Mouse (Mus musculus) kidney, embryonic 16.5 days (tissue): ENCODE results near the gene Adgrb2. TPM values are rescaled to one million over a fixed set of nuclear protein-coding genes. Genes with fewer than 3 reads are reported as not detected.
A peak's percentile ranks its signal among the peaks of the same experiment; 100 is the strongest.

Experiments
- ATAC-seq: fragments of 200-750 bp; cut with Nextera tagmentation; 2 replicates; pipeline ENCODE4 v1.8.0; 2017; ENCODE audit warnings: moderate TSS enrichment; ENCODE audit not compliant: low FRiP score, low TSS enrichment
- H3K27ac ChIP-seq: fragments of 300-500 bp; sonication (generic); 2 replicates; pipeline ENCODE4 v1.5.1; 2014; ENCODE audit warnings: low read length
- H3K27me3 ChIP-seq: fragments of 300-500 bp; sonication (generic); 2 replicates; pipeline ENCODE4 v1.6.1; 2014; ENCODE audit warnings: low read length, control low read depth, mixed read lengths; ENCODE audit not compliant: insufficient read depth
- H3K36me3 ChIP-seq: fragments of 300-500 bp; sonication (generic); 2 replicates; pipeline ENCODE4 v1.6.1; 2014; ENCODE audit warnings: low read length, control low read depth, mixed read lengths; ENCODE audit not compliant: insufficient read depth
- H3K4me1 ChIP-seq: fragments of 300-500 bp; sonication (generic); 2 replicates; pipeline ENCODE4 v1.6.1; 2014; ENCODE audit warnings: low read length, control low read depth, mixed read lengths; ENCODE audit not compliant: insufficient read depth
- H3K4me2 ChIP-seq: fragments of 300-500 bp; sonication (generic); replicated peaks from 2 replicates; pipeline ENCODE4 v1.6.1; 2014; ENCODE audit warnings: low read depth, low read length
- H3K4me3 ChIP-seq: fragments of 300-500 bp; sonication (generic); 2 replicates; pipeline ENCODE4 v1.5.1; 2014; ENCODE audit warnings: mild to moderate bottlenecking, low read length
- H3K9ac ChIP-seq: fragments of 300-500 bp; sonication (generic); replicated peaks from 2 replicates; pipeline ENCODE4 v1.6.1; 2014; ENCODE audit warnings: low read length
- H3K9me3 ChIP-seq: fragments of 300-500 bp; sonication (generic); 2 replicates; pipeline ENCODE4 v1.6.1; 2016; ENCODE audit warnings: low read length, control low read depth
- WGBS: fragments of 180-500 bp; shearing (Covaris S2); extraction: QIAGEN DNeasy Blood & Tissue Kit; methylation state at CpG from one replicate; pipeline ENCODE4 v1.1.7; 2014; 5-methylcytosine and 5-hydroxymethylcytosine counted together
- polyA plus RNA-seq: library from polyadenylated mRNA; unstranded; fragments of >200 nt; fragmentation: Nextera tagmentation; extraction: Ambion mirVana; gene quantifications from 2 replicates; pipeline ENCODE4 v1.2.1, GENCODE M21; 2015

Adgrb2 gene
- polyA plus RNA-seq, 1 experiment from 2014 or later = 1.7 TPM

DNA sequence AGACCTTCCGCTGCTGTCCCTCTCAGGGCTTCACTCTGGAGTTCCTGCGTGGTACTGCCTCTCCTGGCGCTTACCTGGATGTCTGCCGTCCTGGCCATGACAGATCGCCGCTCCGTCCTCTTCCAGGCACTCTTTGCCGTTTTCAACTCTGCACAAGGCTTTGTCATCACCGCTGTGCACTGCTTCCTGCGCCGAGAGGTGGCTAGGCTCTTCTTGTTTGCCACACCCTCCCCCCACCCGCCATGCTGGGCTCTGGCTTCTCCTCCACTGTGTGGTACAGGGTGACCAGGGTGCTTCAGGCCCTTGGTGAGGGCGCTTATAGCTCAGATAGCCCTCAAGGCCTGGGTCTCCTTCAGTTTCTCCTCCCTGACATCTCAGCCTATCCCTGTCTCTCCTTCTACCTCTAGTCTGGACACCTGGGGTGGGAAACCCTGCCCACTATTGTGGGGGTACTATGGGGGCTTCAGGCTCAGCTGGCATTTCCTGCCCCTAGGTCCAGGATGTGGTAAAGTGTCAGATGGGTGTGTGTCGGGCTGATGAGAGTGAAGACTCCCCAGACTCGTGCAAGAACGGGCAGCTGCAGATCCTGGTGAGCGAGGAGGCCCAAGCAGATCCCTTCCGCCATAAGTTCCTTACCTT is 32.5 kb downstream of the Adgrb2 start:
- no peaks in the 10 kb centered on the region for H3K9me3 ChIP-seq
- WGBS = 75% methylated on average over 18 of the region's 18 CpGs

DNA sequence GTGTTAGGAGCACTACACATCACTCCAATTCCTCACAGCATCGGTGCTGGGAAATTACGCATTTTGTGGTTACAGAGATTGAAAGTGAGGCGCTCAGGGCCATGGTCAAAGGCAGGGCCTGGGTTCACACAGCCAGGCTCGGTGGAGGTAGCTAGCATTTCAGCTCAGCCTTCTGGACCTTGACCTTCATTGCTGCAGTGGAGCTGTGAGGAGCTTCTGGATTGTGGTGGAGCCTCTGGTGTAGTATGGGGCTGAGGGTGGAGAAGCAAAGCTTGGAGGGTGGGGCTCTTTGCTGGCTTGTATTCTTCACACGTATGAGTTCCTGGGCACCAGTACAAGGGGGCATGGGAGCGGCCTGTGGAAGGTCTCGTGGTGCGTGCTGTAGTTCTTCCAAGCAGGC is 38.3 kb downstream of the Adgrb2 start:
- no peak overlapping the region for H3K4me3 ChIP-seq
- ATAC-seq = no peak
- 0 out of 2 replicates have a peak, but pooled peaks cover 2% of the 10 kb centered on the region for H3K27me3 ChIP-seq
- H3K4me1 ChIP-seq = no peaks in the 10 kb centered on the region
- no peak overlapping the region for H3K9ac ChIP-seq
- no peak overlapping the region for H3K4me2 ChIP-seq
- no peaks in the 10 kb centered on the region for H3K9me3 ChIP-seq
- no peak overlapping the region for H3K27ac ChIP-seq
- no peaks in the 10 kb centered on the region for H3K36me3 ChIP-seq
- 86% methylated on average over 8 of the region's 8 CpGs for WGBS

More for the DNA sequence above, 32.5 kb downstream of the Adgrb2 start:
- H3K36me3 ChIP-seq = no peaks in the 10 kb centered on the region
- H3K4me3 ChIP-seq = no peak overlapping the region
- ATAC-seq = no peak
- H3K9ac ChIP-seq = no peak overlapping the region
- 0 out of 2 replicates have a peak, but pooled peaks cover 2% of the 10 kb centered on the region for H3K27me3 ChIP-seq
- H3K4me1 ChIP-seq = no peaks in the 10 kb centered on the region
- H3K27ac ChIP-seq = no peak overlapping the region
- no peak overlapping the region for H3K4me2 ChIP-seq

DNA sequence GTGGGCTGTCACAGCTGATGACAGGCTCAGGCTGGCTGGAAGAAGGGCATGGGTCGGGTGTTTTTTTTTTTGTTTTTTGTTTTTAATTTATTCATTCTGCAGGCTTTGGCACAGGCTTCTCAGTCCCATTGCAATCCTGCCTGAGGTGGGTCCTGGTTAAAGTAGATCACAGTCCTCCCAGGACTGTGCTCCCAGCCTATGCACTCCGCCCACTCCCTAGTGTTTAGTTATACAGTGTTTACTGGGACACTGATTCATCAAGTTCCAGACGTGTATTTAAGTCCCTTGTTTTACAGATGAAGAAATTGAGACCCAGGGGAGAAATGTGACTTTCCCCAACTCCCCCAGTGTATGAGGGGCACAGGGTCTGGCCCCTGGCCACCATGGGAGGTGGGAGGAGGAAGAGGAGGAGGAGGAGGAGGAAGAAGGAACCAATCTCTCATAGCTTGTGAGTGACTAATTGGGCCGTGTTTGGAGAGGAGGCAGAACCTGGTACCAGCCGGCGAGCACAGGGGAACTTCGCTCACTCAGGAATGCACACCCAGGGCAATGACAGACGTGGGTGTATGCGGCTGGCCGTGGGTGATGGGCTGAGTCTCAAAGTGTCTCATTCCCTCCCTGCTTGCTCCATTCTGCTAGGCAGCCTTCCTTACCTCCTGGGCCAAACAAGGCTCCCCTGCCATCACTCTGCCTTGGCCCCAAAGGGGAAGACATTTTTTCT is 39.0 kb downstream of the Adgrb2 start:
- Histone ChIP-seq H3K27me3 (0 out of 2 replicates have a peak, but pooled peaks cover 2% of the 10 kb centered on the region), H3K9ac (no peak overlapping the region), H3K36me3 (no peaks in the 10 kb centered on the region), H3K27ac (no peak overlapping the region), H3K4me3 (no peak overlapping the region), H3K4me2 (no peak overlapping the region), H3K4me1 (no peaks in the 10 kb centered on the region), H3K9me3 (no peaks in the 10 kb centered on the region)
- ATAC-seq = no peak
- WGBS = 62% methylated on average over 10 of the region's 10 CpGs

DNA sequence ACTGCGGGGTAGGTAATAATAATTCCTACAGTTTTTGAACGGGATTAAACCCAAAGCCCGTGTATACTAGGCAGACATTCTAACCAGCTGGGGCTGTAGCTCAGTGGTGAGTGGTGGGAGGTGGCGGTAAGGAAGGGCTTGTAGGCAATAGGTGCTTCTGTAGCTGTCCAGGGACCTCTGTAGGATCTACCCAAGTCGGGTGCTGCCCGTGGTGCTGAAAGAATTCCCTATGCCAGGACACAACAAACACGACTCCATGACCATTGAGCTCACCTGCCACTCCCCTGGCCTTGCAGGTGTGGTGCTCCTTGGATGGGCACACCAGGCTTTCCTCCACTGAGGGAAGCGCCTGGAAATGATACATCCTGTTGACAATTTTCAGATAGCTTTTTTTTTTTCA is 40.9 kb downstream of the Adgrb2 start:
- WGBS = 39% methylated on average over 8 of the region's 8 CpGs
- Histone ChIP-seq H3K36me3 (no peaks in the 10 kb centered on the region), H3K9ac (no peak overlapping the region), H3K4me1 (no peaks in the 10 kb centered on the region), H3K27ac (no peak overlapping the region), H3K27me3 (no peaks in the 10 kb centered on the region), H3K4me2 (no peak overlapping the region), H3K4me3 (no peak overlapping the region), H3K9me3 (no peaks in the 10 kb centered on the region)
- no peak for ATAC-seq

DNA sequence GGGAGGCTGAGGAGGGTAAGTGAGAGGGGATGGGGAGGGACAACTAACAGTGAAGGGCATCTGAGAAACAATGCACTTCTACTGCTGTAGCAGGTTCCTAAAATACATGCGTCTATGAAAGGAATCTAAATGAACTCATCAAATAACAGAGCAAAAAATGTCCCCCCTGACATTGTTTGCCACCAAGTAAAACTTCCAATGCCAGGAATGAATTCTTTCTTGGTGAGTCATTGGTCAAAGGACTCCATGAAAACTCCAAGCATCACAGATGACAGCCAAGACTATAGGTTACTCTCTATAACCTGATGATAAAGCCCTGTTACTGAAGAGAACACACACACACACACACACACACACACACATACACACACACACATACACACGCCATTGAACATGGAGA is 46.5 kb downstream of the Adgrb2 start:
- peaks cover 21% of the 10 kb centered on the region; the same call in 1 of the 2 replicates for H3K27me3 ChIP-seq
- no peak overlapping the region for H3K4me3 ChIP-seq
- H3K4me1 ChIP-seq = no peaks in the 10 kb centered on the region
- H3K36me3 ChIP-seq = no peaks in the 10 kb centered on the region
- H3K9ac ChIP-seq = no peak overlapping the region
- WGBS = 83% methylated on average over 2 of the region's 2 CpGs
- ATAC-seq = no peak
- H3K27ac ChIP-seq = no peak overlapping the region
- H3K9me3 ChIP-seq = no peaks in the 10 kb centered on the region
- H3K4me2 ChIP-seq = no peak overlapping the region

DNA sequence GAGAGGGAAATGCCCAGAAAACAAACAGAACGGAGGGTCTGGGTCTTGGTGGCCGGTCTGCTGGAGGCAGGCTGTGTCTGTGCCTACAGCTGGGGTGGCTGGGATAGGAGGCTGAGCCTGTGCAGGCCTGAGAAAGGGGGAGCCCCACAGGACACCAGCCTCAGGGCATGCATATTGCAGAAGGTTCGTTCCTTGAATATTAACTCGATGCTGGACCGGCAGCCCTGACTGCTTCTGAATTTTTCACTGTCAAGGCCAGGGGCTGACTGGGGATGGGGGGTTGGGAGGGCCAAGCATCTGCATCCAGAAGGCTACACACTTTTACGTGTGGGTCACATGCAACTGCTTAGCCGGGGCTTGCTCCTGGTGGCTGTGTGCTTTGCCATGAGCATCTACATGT is 48.8 kb downstream of the Adgrb2 start:
- Histone ChIP-seq H3K9me3 (no peaks in the 10 kb centered on the region), H3K27ac (no peak overlapping the region), H3K4me1 (peaks cover 14% of the 10 kb centered on the region), H3K36me3 (no peaks in the 10 kb centered on the region), H3K27me3 (peaks cover 21% of the 10 kb centered on the region; the same call in 1 of the 2 replicates), H3K4me2 (no peak overlapping the region), H3K4me3 (no peak overlapping the region), H3K9ac (no peak overlapping the region)
- 67% methylated on average over 7 of the region's 7 CpGs for WGBS
- ATAC-seq = no peak

DNA sequence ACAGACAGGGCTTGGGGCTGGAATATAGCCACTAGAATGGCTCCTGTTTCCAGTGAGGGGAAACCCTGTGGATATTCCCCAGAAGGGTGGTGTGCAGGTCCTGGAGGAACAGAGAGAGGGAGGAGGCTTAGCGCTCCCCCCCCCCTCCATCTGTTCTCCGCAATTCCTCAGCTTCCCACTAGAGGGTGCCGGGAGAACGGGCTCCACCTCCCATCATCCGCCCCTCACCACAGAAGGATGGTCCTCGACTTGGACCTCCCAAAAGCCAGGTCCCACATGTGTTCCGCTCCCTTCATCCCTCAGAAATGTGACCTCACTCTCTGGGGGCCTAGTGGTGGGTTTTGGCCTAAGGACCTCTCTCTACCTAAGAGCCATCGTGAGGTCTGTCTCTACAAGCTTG is 51.4 kb downstream of the Adgrb2 start:
- Histone ChIP-seq H3K4me2 (peak overlapping the region; percentile 40), H3K36me3 (no peaks in the 10 kb centered on the region), H3K4me1 (peaks cover 14% of the 10 kb centered on the region), H3K27ac (peak overlapping the region; percentile 77), H3K4me3 (no peak overlapping the region), H3K9ac (no peak overlapping the region), H3K27me3 (peaks cover 21% of the 10 kb centered on the region; the same call in 1 of the 2 replicates), H3K9me3 (no peaks in the 10 kb centered on the region)
- 3% methylated on average over 7 of the region's 8 CpGs for WGBS
- ATAC-seq = peak; percentile 55

DNA sequence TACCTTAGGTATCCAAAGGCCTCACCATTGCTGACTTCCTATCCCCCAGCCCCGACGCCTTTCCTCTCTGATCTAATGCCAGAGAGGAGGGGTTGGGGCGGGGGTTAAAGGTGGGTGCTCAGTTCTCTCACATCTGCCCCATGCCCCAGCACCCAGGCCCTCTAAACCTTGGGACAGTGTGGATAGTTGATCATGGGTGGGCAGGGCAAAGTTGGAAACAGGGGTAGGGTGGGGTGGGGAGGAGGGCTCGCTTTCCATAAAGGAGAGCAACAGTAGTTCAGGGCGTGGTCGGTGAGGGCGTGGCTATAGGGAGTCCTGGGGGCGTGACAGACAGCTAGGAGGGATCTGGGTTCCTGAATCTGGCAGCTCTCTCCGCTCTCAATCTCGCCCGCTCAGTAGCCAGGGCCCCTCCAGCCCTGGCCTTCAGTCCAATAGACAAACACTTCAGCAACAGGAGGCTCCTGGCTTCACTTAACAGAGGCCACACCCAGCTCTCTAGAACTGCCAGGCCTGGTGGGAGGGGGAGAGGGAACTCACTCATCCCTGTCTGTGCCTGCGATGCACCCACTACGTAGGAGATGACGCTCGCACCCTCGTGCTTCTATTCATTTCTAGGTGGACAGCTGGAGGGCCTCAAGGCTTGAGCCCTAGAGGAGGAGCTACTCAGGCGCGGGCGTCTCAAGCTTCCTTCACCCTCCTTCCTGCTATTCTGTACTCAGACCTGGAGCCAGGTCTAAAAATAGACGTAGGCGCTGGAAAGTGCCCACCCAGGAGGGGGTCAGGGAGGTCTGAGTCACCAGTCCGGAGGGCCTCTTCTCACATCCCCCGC is 52.1 kb downstream of the Adgrb2 start:
- H3K9me3 ChIP-seq = no peaks in the 10 kb centered on the region
- H3K9ac ChIP-seq = peak overlapping the region; percentile 29
- peak overlapping the region; percentile 40 for H3K4me2 ChIP-seq
- ATAC-seq = peak; percentile 90
- peaks cover 14% of the 10 kb centered on the region for H3K4me1 ChIP-seq
- 4% methylated on average over 23 of the region's 23 CpGs for WGBS
- peaks cover 19% of the 10 kb centered on the region; the same call in 1 of the 2 replicates for H3K27me3 ChIP-seq
- 0 out of 2 replicates have a peak overlapping the region, but pooled peaks have one; percentile 1 for H3K4me3 ChIP-seq
- peak overlapping the region; percentile 77 for H3K27ac ChIP-seq
- no peaks in the 10 kb centered on the region for H3K36me3 ChIP-seq

DNA sequence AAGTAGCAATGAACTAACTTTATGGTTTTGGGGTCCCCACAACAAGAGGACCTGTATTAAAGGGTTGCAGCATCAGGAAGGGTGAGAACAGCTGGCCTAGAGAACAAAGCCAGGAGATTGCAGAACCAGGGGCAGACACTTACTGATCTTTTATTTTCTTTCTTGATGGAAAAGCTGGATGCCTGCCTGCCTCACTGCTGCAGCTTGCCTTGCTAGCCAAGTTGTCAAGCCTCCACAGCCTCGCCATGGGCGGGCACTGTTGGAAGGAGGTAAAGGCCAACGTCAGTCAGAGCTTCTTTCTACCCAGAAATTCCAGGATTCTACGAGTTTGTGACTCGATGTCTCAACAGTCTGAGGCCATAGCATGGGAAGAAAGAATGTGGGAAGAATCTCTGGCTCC is 54.7 kb downstream of the Adgrb2 start:
- H3K36me3 ChIP-seq = no peaks in the 10 kb centered on the region
- ATAC-seq = no peak
- peaks cover 7% of the 10 kb centered on the region; the same call in 1 of the 2 replicates for H3K27me3 ChIP-seq
- H3K4me2 ChIP-seq = no peak overlapping the region
- peaks cover 14% of the 10 kb centered on the region for H3K4me1 ChIP-seq
- no peak overlapping the region for H3K27ac ChIP-seq
- H3K4me3 ChIP-seq = no peak overlapping the region
- no peaks in the 10 kb centered on the region for H3K9me3 ChIP-seq
- no peak overlapping the region for H3K9ac ChIP-seq
- WGBS = 52% methylated on average over 5 of the region's 5 CpGs
